Mouse (Mus musculus) heart, embryonic 16.5 days (tissue): Measurements from ENCODE around the gene Zbtb24. TPM values are rescaled to one million over a fixed set of nuclear protein-coding genes. Genes with fewer than 3 reads are reported as not detected.
A peak's percentile ranks its signal among the peaks of the same experiment; 100 is the strongest.
"Not testable (repeated sequence)": the region's sequence is repeated elsewhere in the genome, so short reads cannot be mapped to it uniquely, and the experiment has no call there.

Experiments
- ATAC-seq: fragments of 200-750 bp; cut with Nextera tagmentation; replicated peaks from 2 replicates; pipeline ENCODE4 v1.8.0; 2017; ENCODE audit warnings: moderate number of reproducible peaks; ENCODE audit not compliant: insufficient read depth, low FRiP score; ENCODE audit errors: extremely low read depth
- H3K27ac ChIP-seq: fragments of 300-500 bp; sonication (generic); 2 replicates; pipeline ENCODE4 v1.5.1; 2014; ENCODE audit warnings: mild to moderate bottlenecking, low read length, control low read depth, moderate library complexity
- H3K27me3 ChIP-seq: fragments of 300-500 bp; sonication (generic); 2 replicates; pipeline ENCODE4 v1.6.1; 2014; ENCODE audit warnings: low read length, mixed read lengths; ENCODE audit not compliant: control insufficient read depth, insufficient read depth
- H3K36me3 ChIP-seq: fragments of 300-500 bp; sonication (generic); 2 replicates; pipeline ENCODE4 v1.6.1; 2014; ENCODE audit not compliant: control insufficient read depth, insufficient read depth
- H3K4me1 ChIP-seq: fragments of 300-500 bp; sonication (generic); 2 replicates; pipeline ENCODE4 v1.6.1; 2014; ENCODE audit warnings: low read length, mixed read lengths; ENCODE audit not compliant: control insufficient read depth, insufficient read depth
- H3K4me2 ChIP-seq: fragments of 300-500 bp; sonication (generic); 2 replicates; pipeline ENCODE4 v1.6.1; 2014; ENCODE audit warnings: low read depth, mild to moderate bottlenecking, control low read depth, low read length
- H3K4me3 ChIP-seq: fragments of 300-500 bp; sonication (generic); 2 replicates; pipeline ENCODE4 v1.5.1; 2014; ENCODE audit warnings: mild to moderate bottlenecking, control low read depth, low read length
- H3K9ac ChIP-seq: fragments of 300-500 bp; sonication (generic); 2 replicates; pipeline ENCODE4 v1.6.1; 2014; ENCODE audit warnings: low read length, control low read depth
- H3K9me3 ChIP-seq: fragments of 300-500 bp; sonication (generic); replicated peaks from 2 replicates; pipeline ENCODE4 v1.6.1; 2016; ENCODE audit warnings: low read length; ENCODE audit not compliant: control insufficient read depth
- WGBS: fragments of 180-500 bp; shearing (Covaris S2); extraction: QIAGEN DNeasy Blood & Tissue Kit; methylation state at CpG from one replicate; pipeline ENCODE4 v1.1.7; 2014; 5-methylcytosine and 5-hydroxymethylcytosine counted together
- polyA plus RNA-seq: library from polyadenylated mRNA; unstranded; fragments of >200 nt; fragmentation: Nextera tagmentation; extraction: Ambion mirVana; gene quantifications from 2 replicates; pipeline ENCODE4 v1.2.1, GENCODE M21; 2015

The Zbtb24 gene
- polyA plus RNA-seq: 12.9 and 14.4 TPM in 2 replicates

GRCm38 (mm10) chr10:41450137-41450670, at the start of gene Zbtb24:
Gene Zbtb24 (plus strand): TSS chr10:41450383.
- H3K27me3 ChIP-seq: no peaks in the 10 kb centered on the region
- peak within 1 kb of the TSS; percentile 82 for H3K27ac ChIP-seq
- H3K4me3 ChIP-seq: peak within 1 kb of the TSS; percentile 93
- peak; percentile 98 for ATAC-seq
- H3K9ac ChIP-seq: peak within 1 kb of the TSS; percentile 95
- no peaks in the 10 kb centered on the region for H3K9me3 ChIP-seq
- under 1% methylated on average over 49 of the region's 49 CpGs for WGBS
- peaks cover 12% of the 10 kb centered on the region for H3K36me3 ChIP-seq
- H3K4me2 ChIP-seq: peak within 1 kb of the TSS; percentile 76
- H3K4me1 ChIP-seq: peaks cover 18% of the 10 kb centered on the region

- WGBS: 90% methylated on average over 3 of the region's 3 CpGs
Measured at GRCm38 (mm10) chr10:41401097-41401496, 49.1 kb upstream of the Zbtb24 start.

GRCm38 (mm10) chr10:41403364-41403763, 46.8 kb upstream of the Zbtb24 start:
- Histone ChIP-seq H3K27me3 (no peaks in the 10 kb centered on the region), H3K4me3 (no peak overlapping the region), H3K9ac (no peak overlapping the region), H3K9me3 (no peaks in the 10 kb centered on the region), H3K27ac (no peak overlapping the region), H3K36me3 (no peaks in the 10 kb centered on the region), H3K4me2 (no peak overlapping the region), H3K4me1 (no peaks in the 10 kb centered on the region)
- 23% methylated on average over 2 of the region's 2 CpGs for WGBS
- ATAC-seq: no peak

More at GRCm38 (mm10) chr10:41401097-41401496, 49.1 kb upstream of the Zbtb24 start:
- ATAC-seq: no peak
- no peak overlapping the region for H3K4me2 ChIP-seq
- no peak overlapping the region for H3K27ac ChIP-seq
- H3K9ac ChIP-seq: no peak overlapping the region
- no peak overlapping the region for H3K4me3 ChIP-seq
- no peaks in the 10 kb centered on the region for H3K36me3 ChIP-seq
- no peaks in the 10 kb centered on the region for H3K9me3 ChIP-seq
- H3K4me1 ChIP-seq: no peaks in the 10 kb centered on the region
- no peaks in the 10 kb centered on the region for H3K27me3 ChIP-seq

GRCm38 (mm10) chr10:41403893-41404612, 46.1 kb upstream of the Zbtb24 start:
- Histone ChIP-seq H3K9me3 (no peaks in the 10 kb centered on the region), H3K9ac (no peak overlapping the region), H3K27me3 (no peaks in the 10 kb centered on the region), H3K27ac (no peak overlapping the region), H3K4me1 (no peaks in the 10 kb centered on the region), H3K4me3 (no peak overlapping the region), H3K4me2 (no peak overlapping the region), H3K36me3 (no peaks in the 10 kb centered on the region)
- ATAC-seq: no peak
- WGBS: 28% methylated on average over 3 of the region's 3 CpGs

GRCm38 (mm10) chr10:41410176-41410575, 40.0 kb upstream of the Zbtb24 start:
- ATAC-seq, H3K36me3 ChIP-seq, H3K27me3 ChIP-seq, H3K4me1 ChIP-seq, H3K27ac ChIP-seq, H3K9ac ChIP-seq, H3K4me3 ChIP-seq, H3K4me2 ChIP-seq: not testable (repeated sequence)
- H3K9me3 ChIP-seq: peaks cover 10% of the 10 kb centered on the region
- 89% methylated on average over 4 of the region's 4 CpGs for WGBS

GRCm38 (mm10) chr10:41410821-41411220, 39.4 kb upstream of the Zbtb24 start:
- H3K9me3 ChIP-seq: peaks cover 16% of the 10 kb centered on the region
- H3K27ac ChIP-seq, H3K4me3 ChIP-seq, H3K36me3 ChIP-seq, H3K4me2 ChIP-seq, ATAC-seq, H3K9ac ChIP-seq, H3K4me1 ChIP-seq, H3K27me3 ChIP-seq: not testable (repeated sequence)
- 93% methylated on average over 1 of the region's 1 CpGs for WGBS

- H3K27ac ChIP-seq, ATAC-seq, H3K36me3 ChIP-seq, H3K4me2 ChIP-seq, H3K9ac ChIP-seq, H3K27me3 ChIP-seq, H3K4me1 ChIP-seq, H3K4me3 ChIP-seq: not testable (repeated sequence)
- 70% methylated on average over 1 of the region's 1 CpGs for WGBS
- peaks cover 20% of the 10 kb centered on the region for H3K9me3 ChIP-seq
Measured at GRCm38 (mm10) chr10:41413471-41413870, 36.7 kb upstream of the Zbtb24 start.

- 84% methylated on average over 2 of the region's 2 CpGs for WGBS
- not testable (repeated sequence) for H3K4me2 ChIP-seq, H3K4me3 ChIP-seq, H3K27ac ChIP-seq, ATAC-seq, H3K36me3 ChIP-seq, H3K4me1 ChIP-seq, H3K27me3 ChIP-seq, H3K9ac ChIP-seq
- H3K9me3 ChIP-seq: peaks cover 15% of the 10 kb centered on the region
Measured at GRCm38 (mm10) chr10:41415368-41415767, 34.8 kb upstream of the Zbtb24 start.

GRCm38 (mm10) chr10:41420496-41421200, 29.5 kb upstream of the Zbtb24 start:
- Histone ChIP-seq H3K9me3 (peaks cover 5% of the 10 kb centered on the region), H3K27me3 (0 out of 2 replicates have a peak, but pooled peaks cover 2% of the 10 kb centered on the region), H3K36me3 (no peaks in the 10 kb centered on the region), H3K4me1 (peaks cover 7% of the 10 kb centered on the region), H3K27ac (no peak overlapping the region), H3K9ac (no peak overlapping the region), H3K4me3 (no peak overlapping the region), H3K4me2 (no peak overlapping the region)
- no peak for ATAC-seq
- WGBS: 45% methylated on average over 9 of the region's 9 CpGs
